Mouse (Mus musculus): ENCODE measurements around the gene Dpf1. TPM values are rescaled to one million over a fixed set of nuclear protein-coding genes. Genes with fewer than 3 reads are reported as not detected.

Dpf1 gene
- polyA plus RNA-seq, 1 experiment from 2014 or later, result 213 TPM

DNA sequence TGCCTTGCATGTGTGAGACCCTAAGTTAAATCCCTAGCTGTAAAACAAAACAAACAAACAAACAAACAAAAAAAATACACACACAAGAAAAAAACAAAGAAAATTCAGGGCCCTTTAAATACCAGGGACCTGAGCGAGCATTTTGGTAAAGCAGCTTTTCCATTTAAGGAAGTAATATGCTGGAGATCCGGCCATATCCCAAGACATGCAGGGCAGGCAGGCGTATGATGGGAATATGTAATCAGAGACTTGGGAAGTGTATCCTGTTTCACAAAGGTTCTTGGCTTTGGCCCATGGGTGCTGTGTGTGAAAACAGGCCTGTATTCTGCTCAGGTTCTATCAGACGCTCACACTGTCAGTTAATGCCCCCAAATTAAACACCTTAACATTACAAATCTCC lies 26.2 kb upstream of the Dpf1 start:
- no peaks in the 10 kb centered on the region for H3K9me3 ChIP-seq
- peaks cover 28% of the 10 kb centered on the region for H3K27me3 ChIP-seq
- WGBS, result 94% methylated on average over 4 of the region's 4 CpGs
- H3K27ac ChIP-seq, result no peak overlapping the region
- no peak overlapping the region for H3K4me3 ChIP-seq (replicated peaks)
- no peaks in the 10 kb centered on the region for H3K36me3 ChIP-seq
- no peak overlapping the region for H3K9ac ChIP-seq (replicated peaks)
- no peak overlapping the region for H3K4me2 ChIP-seq (replicated peaks)
- no peak for ATAC-seq
- H3K4me1 ChIP-seq (replicated peaks), result peaks cover 17% of the 10 kb centered on the region

DNA sequence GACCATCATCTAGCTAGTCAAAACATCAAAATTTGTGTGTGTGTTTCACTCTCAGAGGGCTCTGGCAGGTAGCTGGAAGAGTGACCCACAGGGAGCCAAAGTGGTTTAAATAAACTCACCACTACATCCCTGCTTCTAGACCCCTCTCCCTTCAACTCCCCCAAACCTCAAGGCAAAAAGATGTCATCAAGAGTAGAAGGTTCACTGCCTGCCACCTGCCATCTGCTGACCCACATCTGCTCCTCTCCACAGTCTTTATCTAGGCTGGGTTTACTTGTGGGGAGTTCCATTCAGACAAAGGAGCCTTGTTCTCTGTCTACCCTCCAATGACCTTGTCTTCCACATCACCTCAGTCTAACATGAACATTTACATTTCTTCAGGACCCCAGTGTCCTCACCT lies 24.5 kb upstream of the Dpf1 start:
- Histone ChIP-seq H3K27me3 (peaks cover 34% of the 10 kb centered on the region), H3K4me2 (replicated peaks) (no peak overlapping the region), H3K9me3 (no peaks in the 10 kb centered on the region), H3K4me1 (replicated peaks) (peaks cover 17% of the 10 kb centered on the region), H3K9ac (replicated peaks) (no peak overlapping the region), H3K4me3 (replicated peaks) (no peak overlapping the region), H3K36me3 (no peaks in the 10 kb centered on the region), H3K27ac (no peak overlapping the region)
- no peak for ATAC-seq

GRCm38 (mm10) chr7:29279924-29280323 lies 23.8 kb upstream of the Dpf1 start:
- Histone ChIP-seq H3K36me3 (no peaks in the 10 kb centered on the region), H3K4me3 (replicated peaks) (no peak overlapping the region), H3K27me3 (peaks cover 40% of the 10 kb centered on the region), H3K27ac (no peak overlapping the region), H3K9ac (replicated peaks) (no peak overlapping the region), H3K4me2 (replicated peaks) (no peak overlapping the region), H3K4me1 (replicated peaks) (peaks cover 17% of the 10 kb centered on the region), H3K9me3 (no peaks in the 10 kb centered on the region)
- WGBS, result 93% methylated on average over 8 of the region's 8 CpGs
- no peak for ATAC-seq

DNA sequence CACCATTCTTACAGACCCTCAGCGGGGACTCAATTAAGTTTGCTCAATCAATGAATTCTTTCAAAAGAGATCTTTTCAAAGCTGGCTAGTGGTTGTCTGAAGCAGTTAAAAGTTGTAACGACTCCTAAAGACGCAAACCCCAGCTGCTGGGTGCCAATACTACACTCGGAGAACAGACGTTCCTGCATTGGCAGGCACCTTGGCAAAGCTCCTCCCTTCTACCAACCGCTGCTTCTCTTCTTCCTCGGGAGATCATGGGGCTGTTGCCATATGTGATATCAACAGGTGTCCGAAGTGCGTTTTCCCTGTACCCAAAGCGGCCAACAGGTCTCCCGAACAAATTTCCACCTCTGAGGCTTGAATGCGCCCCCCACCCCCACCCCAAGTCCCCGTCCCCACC lies 22.9 kb upstream of the Dpf1 start:
- Histone ChIP-seq H3K27me3 (peaks cover 42% of the 10 kb centered on the region), H3K36me3 (no peaks in the 10 kb centered on the region), H3K4me2 (replicated peaks) (peak overlapping the region; percentile 97), H3K9me3 (no peaks in the 10 kb centered on the region), H3K4me3 (replicated peaks) (peak overlapping the region; percentile 59), H3K4me1 (replicated peaks) (peaks cover 17% of the 10 kb centered on the region), H3K9ac (replicated peaks) (peak overlapping the region; percentile 68), H3K27ac (no peak overlapping the region)
- WGBS, result 14% methylated on average over 13 of the region's 13 CpGs
- no peak for ATAC-seq

DNA sequence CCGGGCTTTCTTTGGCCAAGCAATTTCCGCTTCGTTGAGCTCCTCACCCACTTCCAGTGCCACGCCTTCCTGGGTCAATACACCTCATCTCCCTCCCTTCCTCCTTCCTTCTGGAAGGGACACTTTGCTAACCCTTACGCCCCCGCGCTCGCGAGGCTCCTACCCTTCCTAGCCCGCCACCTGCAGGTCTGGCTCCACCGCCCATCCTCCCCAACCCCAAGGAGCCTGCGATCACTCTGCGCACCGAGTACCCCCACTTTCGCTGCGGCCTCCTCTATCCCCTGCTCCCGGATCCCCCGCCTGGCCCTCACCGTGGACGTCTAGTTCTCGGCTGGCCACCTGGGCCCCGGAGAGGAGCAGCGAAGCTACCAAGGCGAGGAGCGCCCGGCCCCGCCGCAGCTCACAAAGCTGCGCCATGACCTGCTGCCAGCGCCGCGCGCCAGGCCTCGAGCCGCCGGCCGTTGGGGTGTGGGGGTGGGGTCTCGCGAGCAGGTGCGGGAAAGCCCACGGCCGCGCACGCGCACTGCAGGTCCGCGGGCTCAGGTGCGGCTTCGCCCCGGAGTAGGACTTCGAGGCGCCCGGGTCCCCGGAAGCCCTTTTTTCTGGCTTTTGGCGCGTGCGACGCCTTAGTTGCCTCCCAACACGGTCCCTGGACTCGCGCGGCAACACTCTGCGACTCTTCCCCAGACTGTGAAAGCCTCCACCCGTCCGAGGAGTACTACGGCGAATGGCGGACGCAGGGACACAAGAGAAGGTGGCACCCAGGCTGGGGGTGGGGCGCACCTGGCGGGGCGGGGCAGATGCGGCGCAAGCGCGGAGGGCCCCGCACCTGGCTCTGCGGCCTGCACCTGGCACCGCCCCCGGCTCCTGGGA lies 22.3 kb upstream of the Dpf1 start, which contains the start of gene Spint2:
Gene Spint2, minus strand, starts transcription at position 712 of the 873 bp plus-strand sequence.
- WGBS, result under 1% methylated on average over 77 of the region's 80 CpGs
- no peaks in the 10 kb centered on the region for H3K9me3 ChIP-seq
- peak; percentile 79 for ATAC-seq
- peak within 1 kb of the TSS; percentile 97 for H3K4me2 ChIP-seq (replicated peaks)
- peaks cover 17% of the 10 kb centered on the region for H3K4me1 ChIP-seq (replicated peaks)
- peaks cover 45% of the 10 kb centered on the region for H3K27me3 ChIP-seq
- H3K36me3 ChIP-seq, result no peaks in the 10 kb centered on the region
- peak within 1 kb of the TSS; percentile 59 for H3K4me3 ChIP-seq (replicated peaks)
- peak within 1 kb of the TSS; percentile 68 for H3K9ac ChIP-seq (replicated peaks)
- no peak within 1 kb of the TSS for H3K27ac ChIP-seq

DNA sequence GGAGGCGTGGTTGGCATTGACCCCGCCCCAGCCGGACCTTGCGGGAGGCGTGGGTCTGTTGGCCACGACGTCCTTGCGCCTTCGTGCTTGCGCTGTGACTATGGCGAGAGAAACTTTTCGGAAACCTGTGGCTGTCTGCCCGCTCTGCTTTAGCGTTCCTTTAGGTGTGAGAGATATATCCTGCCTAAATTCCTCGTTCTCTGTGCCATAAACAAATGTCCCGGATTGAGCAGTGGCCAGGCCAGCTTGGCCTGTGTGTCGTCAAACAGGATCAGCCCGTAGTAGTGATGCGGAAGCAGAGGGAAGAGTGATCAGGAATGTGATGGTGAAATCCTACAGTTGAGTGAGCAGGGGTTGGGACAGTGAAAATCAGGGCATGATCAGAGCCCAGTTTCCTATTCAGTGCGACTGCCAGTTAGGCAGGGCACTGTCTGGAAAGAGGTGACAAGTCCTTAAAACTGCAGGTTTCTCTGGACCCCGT lies 21.6 kb upstream of the Dpf1 start:
- Histone ChIP-seq H3K9ac (replicated peaks) (peak overlapping the region; percentile 68), H3K4me3 (replicated peaks) (peak overlapping the region; percentile 59), H3K4me2 (replicated peaks) (peak overlapping the region; percentile 97), H3K36me3 (no peaks in the 10 kb centered on the region), H3K9me3 (no peaks in the 10 kb centered on the region), H3K27ac (no peak overlapping the region), H3K27me3 (peaks cover 45% of the 10 kb centered on the region), H3K4me1 (replicated peaks) (peaks cover 17% of the 10 kb centered on the region)
- WGBS, result 11% methylated on average over 21 of the region's 21 CpGs
- ATAC-seq, result peak; percentile 28

GRCm38 (mm10) chr7:29283876-29284275 lies 19.9 kb upstream of the Dpf1 start:
- no peak overlapping the region for H3K4me2 ChIP-seq (replicated peaks)
- no peaks in the 10 kb centered on the region for H3K36me3 ChIP-seq
- no peak overlapping the region for H3K4me3 ChIP-seq (replicated peaks)
- ATAC-seq, result no peak
- no peak overlapping the region for H3K9ac ChIP-seq (replicated peaks)
- 89% methylated on average over 4 of the region's 4 CpGs for WGBS
- H3K4me1 ChIP-seq (replicated peaks), result peaks cover 19% of the 10 kb centered on the region
- peaks cover 50% of the 10 kb centered on the region for H3K27me3 ChIP-seq
- no peaks in the 10 kb centered on the region for H3K9me3 ChIP-seq
- H3K27ac ChIP-seq, result no peak overlapping the region

DNA sequence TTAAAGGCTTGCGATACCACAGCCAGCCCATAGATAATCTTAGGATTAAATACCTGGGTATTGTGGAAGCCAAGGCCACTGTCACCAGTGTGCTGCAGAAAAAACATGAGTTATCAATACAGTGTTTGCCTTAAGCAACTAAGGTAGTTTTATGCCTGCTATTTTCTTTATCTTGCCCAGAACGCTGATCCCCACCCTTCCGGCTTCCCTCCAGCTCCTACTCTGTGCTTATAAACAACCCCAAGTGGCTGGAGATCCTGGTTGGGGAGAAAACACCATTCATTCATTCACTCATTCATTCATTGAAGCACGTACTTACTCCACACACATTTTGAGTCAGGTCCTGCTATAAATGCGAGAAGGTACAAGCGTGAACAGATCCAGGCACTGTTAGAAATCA lies 19.2 kb upstream of the Dpf1 start:
- Histone ChIP-seq H3K9ac (replicated peaks) (no peak overlapping the region), H3K4me1 (replicated peaks) (peaks cover 26% of the 10 kb centered on the region), H3K27ac (no peak overlapping the region), H3K4me3 (replicated peaks) (no peak overlapping the region), H3K36me3 (no peaks in the 10 kb centered on the region), H3K9me3 (no peaks in the 10 kb centered on the region), H3K4me2 (replicated peaks) (no peak overlapping the region), H3K27me3 (peaks cover 50% of the 10 kb centered on the region)
- ATAC-seq, result no peak
- 91% methylated on average over 6 of the region's 6 CpGs for WGBS

DNA sequence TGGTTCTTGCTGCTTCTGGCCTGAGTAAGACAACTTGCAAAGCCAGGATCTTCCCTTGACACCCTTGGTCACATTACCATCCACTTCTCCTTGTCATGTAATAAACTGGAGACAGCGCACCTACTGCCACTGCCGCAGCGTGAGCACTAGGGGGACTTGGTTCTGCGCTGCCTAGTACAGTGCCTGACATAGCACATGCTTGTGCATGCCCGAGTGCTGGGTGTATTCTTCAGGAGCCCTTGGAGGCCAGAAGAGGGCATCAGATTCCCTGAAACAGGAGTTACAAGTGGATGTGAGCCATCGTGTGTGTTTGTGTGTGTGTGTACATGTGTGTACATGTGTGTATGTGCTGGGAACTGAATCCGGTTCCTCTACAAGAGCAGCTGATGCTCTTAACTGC lies 16.3 kb upstream of the Dpf1 start:
- Histone ChIP-seq H3K36me3 (no peaks in the 10 kb centered on the region), H3K9ac (replicated peaks) (no peak overlapping the region), H3K4me1 (replicated peaks) (peaks cover 32% of the 10 kb centered on the region), H3K4me3 (replicated peaks) (no peak overlapping the region), H3K4me2 (replicated peaks) (no peak overlapping the region), H3K9me3 (no peaks in the 10 kb centered on the region), H3K27ac (no peak overlapping the region), H3K27me3 (peaks cover 22% of the 10 kb centered on the region)
- WGBS, result 92% methylated on average over 7 of the region's 7 CpGs
- no peak for ATAC-seq

DNA sequence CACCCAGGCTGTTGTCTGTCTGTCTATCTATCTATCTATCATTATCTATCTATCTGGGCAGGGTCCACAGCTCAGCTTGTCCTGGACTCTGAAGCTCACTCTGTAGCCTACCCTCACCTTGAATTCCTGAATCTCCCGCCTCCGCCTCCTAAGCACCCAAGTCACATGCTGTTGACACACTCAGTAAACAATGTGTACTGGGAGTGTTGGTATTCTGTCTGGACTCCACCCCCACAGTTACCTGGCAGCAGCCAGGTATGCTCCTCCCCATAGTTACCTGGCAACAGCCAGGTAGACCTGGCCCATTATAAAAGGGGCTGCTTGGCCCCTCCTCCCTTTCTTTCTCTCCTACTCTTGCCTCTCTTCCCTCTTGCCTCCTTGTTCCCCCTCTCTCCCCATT lies 15.7 kb upstream of the Dpf1 start:
- Histone ChIP-seq H3K4me1 (replicated peaks) (peaks cover 38% of the 10 kb centered on the region), H3K9me3 (no peaks in the 10 kb centered on the region), H3K9ac (replicated peaks) (no peak overlapping the region), H3K27me3 (peaks cover 16% of the 10 kb centered on the region), H3K36me3 (no peaks in the 10 kb centered on the region), H3K27ac (no peak overlapping the region), H3K4me3 (replicated peaks) (no peak overlapping the region), H3K4me2 (replicated peaks) (no peak overlapping the region)
- ATAC-seq, result no peak
- 90% methylated on average over 2 of the region's 2 CpGs for WGBS

DNA sequence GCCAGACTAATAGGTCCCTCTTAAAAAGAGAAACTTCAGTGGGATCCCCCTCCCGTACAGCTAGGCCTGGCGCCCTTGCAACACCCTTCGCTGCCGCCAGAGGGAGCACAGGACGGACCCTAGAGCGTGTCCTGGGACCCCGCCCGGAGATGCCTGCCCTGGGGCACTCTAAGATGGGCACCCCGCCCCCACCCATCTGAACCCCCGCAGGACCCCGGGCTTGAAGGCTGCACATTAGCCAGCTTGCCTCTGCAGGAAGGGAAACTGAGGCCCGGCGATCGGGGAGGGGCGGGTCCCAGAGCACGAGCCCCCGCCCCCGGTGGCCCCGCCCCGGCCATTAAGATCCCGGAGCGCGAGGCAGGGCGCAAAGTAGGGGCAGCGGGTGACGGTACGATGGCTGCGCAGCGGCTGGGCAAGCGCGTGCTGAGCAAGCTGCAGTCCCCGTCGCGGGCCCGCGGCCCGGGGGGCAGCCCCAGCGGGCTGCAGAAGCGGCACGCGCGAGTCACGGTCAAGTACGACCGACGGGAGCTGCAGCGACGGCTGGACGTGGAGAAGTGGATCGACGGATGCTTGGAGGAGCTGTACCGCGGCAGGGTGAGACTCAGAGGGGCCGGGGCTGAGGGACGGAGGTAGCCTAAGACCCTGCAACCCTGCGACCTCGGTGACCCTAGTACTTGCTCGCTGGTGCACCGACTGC lies 14.7 kb upstream of the Dpf1 start, which contains the start of gene Ppp1r14a:
Gene Ppp1r14a, plus strand, starts transcription at position 367 of the 697 bp plus-strand sequence.
- Histone ChIP-seq H3K36me3 (no peaks in the 10 kb centered on the region), H3K9me3 (no peaks in the 10 kb centered on the region), H3K27ac (no peak within 1 kb of the TSS), H3K9ac (replicated peaks) (peak within 1 kb of the TSS; percentile 67), H3K4me2 (replicated peaks) (peak within 1 kb of the TSS; percentile 95), H3K27me3 (peaks cover 16% of the 10 kb centered on the region), H3K4me3 (replicated peaks) (peak within 1 kb of the TSS; percentile 49), H3K4me1 (replicated peaks) (peaks cover 48% of the 10 kb centered on the region)
- WGBS, result 1% methylated on average over 59 of the region's 59 CpGs
- ATAC-seq, result peak; percentile 41

DNA sequence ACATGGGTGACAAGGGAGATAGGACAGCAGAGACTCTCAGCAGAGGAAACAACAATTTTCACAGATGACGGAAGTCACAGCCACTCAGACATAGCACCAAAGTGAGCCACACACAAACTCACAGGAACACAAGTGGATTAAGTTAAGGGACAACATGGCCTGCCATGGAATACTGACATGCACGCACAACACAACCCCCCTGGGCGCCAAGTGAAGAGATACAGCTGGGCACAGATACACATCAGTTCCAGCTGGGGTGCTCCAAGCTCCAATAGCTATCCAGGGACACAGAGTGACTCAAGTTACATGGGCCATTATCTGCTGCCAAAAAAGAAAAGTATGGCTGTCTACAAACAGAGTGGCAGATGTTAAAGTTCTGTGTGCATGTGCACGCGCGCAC lies 13.9 kb upstream of the Dpf1 start:
- no peak overlapping the region for H3K27ac ChIP-seq
- H3K27me3 ChIP-seq, result peaks cover 11% of the 10 kb centered on the region
- no peak overlapping the region for H3K9ac ChIP-seq (replicated peaks)
- H3K4me2 ChIP-seq (replicated peaks), result peak overlapping the region; percentile 95
- ATAC-seq, result no peak
- no peaks in the 10 kb centered on the region for H3K36me3 ChIP-seq
- no peaks in the 10 kb centered on the region for H3K9me3 ChIP-seq
- peak overlapping the region; percentile 49 for H3K4me3 ChIP-seq (replicated peaks)
- 77% methylated on average over 6 of the region's 6 CpGs for WGBS
- H3K4me1 ChIP-seq (replicated peaks), result peaks cover 51% of the 10 kb centered on the region
